Mouse (Mus musculus) forebrain, embryonic 14.5 days (tissue): ENCODE results near the gene Hoxb4. TPM values are rescaled to one million over a fixed set of nuclear protein-coding genes. Genes with fewer than 3 reads are reported as not detected.
A peak's percentile ranks its signal among the peaks of the same experiment; 100 is the strongest.

Experiments used
- ATAC-seq: fragments of 200-750 bp; cut with Nextera tagmentation; 2 replicates; pipeline ENCODE4 v1.8.0; 2017; ENCODE audit warnings: mild to moderate bottlenecking, moderate library complexity
- DNase-seq: peaks from one replicate; pipeline ENCODE4 v3.0.0-alpha.2; 2015; ENCODE audit warnings: low spot score
- H3K27ac ChIP-seq: fragments of 300-500 bp; sonication (generic); 2 replicates; pipeline ENCODE4 v1.5.1; 2014; ENCODE audit warnings: low read depth, mild to moderate bottlenecking, control low read depth, low read length, moderate library complexity
- H3K27me3 ChIP-seq: fragments of 300-500 bp; sonication (generic); replicated peaks from 2 replicates; pipeline ENCODE4 v1.6.1; 2014; ENCODE audit warnings: low read length, control low read depth, mixed read lengths; ENCODE audit not compliant: control insufficient read depth, insufficient read depth
- H3K36me3 ChIP-seq: fragments of 300-500 bp; sonication (generic); 2 replicates; pipeline ENCODE4 v1.6.1; 2014; ENCODE audit warnings: low read length, control low read depth; ENCODE audit not compliant: control insufficient read depth, insufficient read depth
- H3K4me1 ChIP-seq: fragments of 300-500 bp; sonication (generic); 2 replicates; pipeline ENCODE4 v1.6.1; 2014; ENCODE audit warnings: antibody characterized with exemption, low read length, control low read depth; ENCODE audit not compliant: control insufficient read depth, insufficient read depth
- H3K4me2 ChIP-seq: fragments of 300-500 bp; sonication (generic); 2 replicates; pipeline ENCODE4 v1.6.1; 2014; ENCODE audit warnings: mild to moderate bottlenecking, control low read depth, low read length
- H3K4me3 ChIP-seq: fragments of 300-500 bp; sonication (generic); 2 replicates; pipeline ENCODE4 v1.5.1; 2014; ENCODE audit warnings: low read depth, low read length, control low read depth
- H3K9ac ChIP-seq: fragments of 300-500 bp; sonication (generic); 2 replicates; pipeline ENCODE4 v1.6.1; 2014; ENCODE audit warnings: mild to moderate bottlenecking, low read length, control low read depth, moderate library complexity
- H3K9me3 ChIP-seq: fragments of 300-500 bp; sonication (generic); replicated peaks from 2 replicates; pipeline ENCODE4 v1.6.1; 2016; ENCODE audit warnings: low read length, control low read depth, mixed read lengths; ENCODE audit not compliant: control insufficient read depth
- WGBS: fragments of 180-500 bp; shearing (Covaris S2); extraction: QIAGEN DNeasy Blood & Tissue Kit; methylation state at CpG from one replicate; pipeline ENCODE4 v1.1.7; 2014; 5-methylcytosine and 5-hydroxymethylcytosine counted together
- polyA plus RNA-seq: library from polyadenylated mRNA; unstranded; fragments of >200 nt; fragmentation: Nextera tagmentation; extraction: Ambion mirVana; gene quantifications from 2 replicates; pipeline ENCODE4 v1.2.1, GENCODE M21; 2014

The Hoxb4 gene
- polyA plus RNA-seq, 1 experiment from 2014 or later = not detected

- Histone ChIP-seq H3K36me3 (no peaks in the 10 kb centered on the region), H3K9me3 (no peaks in the 10 kb centered on the region), H3K4me2 (no peak overlapping the region), H3K9ac (no peak overlapping the region), H3K4me3 (no peak overlapping the region), H3K27me3 (peaks cover 100% of the 10 kb centered on the region), H3K4me1 (no peaks in the 10 kb centered on the region), H3K27ac (no peak overlapping the region)
- WGBS = 5% methylated on average over 6 of the region's 6 CpGs
- ATAC-seq = no peak
- DNase-seq = no peak
Observed at GRCm38 (mm10) chr11:96311097-96311496, 7.0 kb upstream of the Hoxb4 start.

GRCm38 (mm10) chr11:96311520-96312417 lies 6.3 kb upstream of the Hoxb4 start:
- Histone ChIP-seq H3K4me3 (no peak overlapping the region), H3K4me1 (no peaks in the 10 kb centered on the region), H3K9me3 (no peaks in the 10 kb centered on the region), H3K36me3 (no peaks in the 10 kb centered on the region), H3K27ac (no peak overlapping the region), H3K4me2 (no peak overlapping the region), H3K27me3 (peaks cover 100% of the 10 kb centered on the region), H3K9ac (no peak overlapping the region)
- WGBS = 1% methylated on average over 31 of the region's 31 CpGs
- peak; percentile 55; the same call in 1 of the 2 replicates for ATAC-seq
- peak; percentile 80 for DNase-seq

GRCm38 (mm10) chr11:96313134-96313533 lies 4.9 kb upstream of the Hoxb4 start:
- no peaks in the 10 kb centered on the region for H3K4me1 ChIP-seq
- no peak overlapping the region for H3K4me2 ChIP-seq
- ATAC-seq = no peak
- H3K9ac ChIP-seq = no peak overlapping the region
- no peak for DNase-seq
- 22% methylated on average over 2 of the region's 2 CpGs for WGBS
- H3K36me3 ChIP-seq = no peaks in the 10 kb centered on the region
- no peak overlapping the region for H3K4me3 ChIP-seq
- peaks cover 100% of the 10 kb centered on the region for H3K27me3 ChIP-seq
- no peak overlapping the region for H3K27ac ChIP-seq
- no peaks in the 10 kb centered on the region for H3K9me3 ChIP-seq

GRCm38 (mm10) chr11:96313806-96314428 lies 4.2 kb upstream of the Hoxb4 start:
- no peak overlapping the region for H3K4me2 ChIP-seq
- H3K9ac ChIP-seq = no peak overlapping the region
- 2% methylated on average over 12 of the region's 12 CpGs for WGBS
- H3K36me3 ChIP-seq = no peaks in the 10 kb centered on the region
- H3K4me1 ChIP-seq = no peaks in the 10 kb centered on the region
- no peak overlapping the region for H3K27ac ChIP-seq
- no peaks in the 10 kb centered on the region for H3K9me3 ChIP-seq
- H3K4me3 ChIP-seq = no peak overlapping the region
- DNase-seq (no peak), ATAC-seq (no peak)
- H3K27me3 ChIP-seq = peaks cover 100% of the 10 kb centered on the region

- Histone ChIP-seq H3K4me2 (no peak overlapping the region), H3K9ac (no peak overlapping the region), H3K9me3 (no peaks in the 10 kb centered on the region), H3K27ac (no peak overlapping the region), H3K4me3 (no peak overlapping the region), H3K27me3 (peaks cover 100% of the 10 kb centered on the region), H3K4me1 (no peaks in the 10 kb centered on the region), H3K36me3 (no peaks in the 10 kb centered on the region)
- ATAC-seq = no peak
- DNase-seq = no peak
- WGBS = under 1% methylated on average over 34 of the region's 34 CpGs
Observed at GRCm38 (mm10) chr11:96314671-96315343, 3.3 kb upstream of the Hoxb4 start.

- Histone ChIP-seq H3K9ac (no peak overlapping the region), H3K4me1 (no peaks in the 10 kb centered on the region), H3K4me2 (no peak overlapping the region), H3K4me3 (no peak overlapping the region), H3K27me3 (peaks cover 100% of the 10 kb centered on the region), H3K27ac (no peak overlapping the region), H3K36me3 (no peaks in the 10 kb centered on the region), H3K9me3 (no peaks in the 10 kb centered on the region)
- ATAC-seq (no peak), DNase-seq (no peak)
- WGBS = 1% methylated on average over 5 of the region's 5 CpGs
Observed at GRCm38 (mm10) chr11:96315344-96315681, 2.8 kb upstream of the Hoxb4 start.

GRCm38 (mm10) chr11:96316696-96317607 lies 1.1 kb upstream of the Hoxb4 start:
- H3K4me2 ChIP-seq = no peak overlapping the region
- H3K36me3 ChIP-seq = no peaks in the 10 kb centered on the region
- H3K4me1 ChIP-seq = no peaks in the 10 kb centered on the region
- H3K4me3 ChIP-seq = no peak overlapping the region
- 5% methylated on average over 18 of the region's 18 CpGs for WGBS
- no peaks in the 10 kb centered on the region for H3K9me3 ChIP-seq
- DNase-seq (no peak), ATAC-seq (no peak)
- H3K9ac ChIP-seq = no peak overlapping the region
- H3K27me3 ChIP-seq = peaks cover 100% of the 10 kb centered on the region
- no peak overlapping the region for H3K27ac ChIP-seq

GRCm38 (mm10) chr11:96318368-96319070 lies 452 bp downstream of the Hoxb4 start:
- H3K4me1 ChIP-seq = no peaks in the 10 kb centered on the region
- DNase-seq = no peak
- no peaks in the 10 kb centered on the region for H3K9me3 ChIP-seq
- no peaks in the 10 kb centered on the region for H3K36me3 ChIP-seq
- no peak overlapping the region for H3K27ac ChIP-seq
- 2% methylated on average over 43 of the region's 45 CpGs for WGBS
- peaks cover 100% of the 10 kb centered on the region for H3K27me3 ChIP-seq
- peak overlapping the region; percentile 6; the same call in 1 of the 2 replicates for H3K4me3 ChIP-seq
- ATAC-seq = no peak
- H3K9ac ChIP-seq = no peak overlapping the region
- H3K4me2 ChIP-seq = peak overlapping the region; percentile 31
